Mouse (Mus musculus): Measurements from ENCODE around the gene Mafg. TPM values are rescaled to one million over a fixed set of nuclear protein-coding genes. Genes with fewer than 3 reads are reported as not detected.

The Mafg gene
- total RNA-seq, 4 experiments from 2014 or later = 49.5 to 63.3 (median 59.3) TPM

DNA sequence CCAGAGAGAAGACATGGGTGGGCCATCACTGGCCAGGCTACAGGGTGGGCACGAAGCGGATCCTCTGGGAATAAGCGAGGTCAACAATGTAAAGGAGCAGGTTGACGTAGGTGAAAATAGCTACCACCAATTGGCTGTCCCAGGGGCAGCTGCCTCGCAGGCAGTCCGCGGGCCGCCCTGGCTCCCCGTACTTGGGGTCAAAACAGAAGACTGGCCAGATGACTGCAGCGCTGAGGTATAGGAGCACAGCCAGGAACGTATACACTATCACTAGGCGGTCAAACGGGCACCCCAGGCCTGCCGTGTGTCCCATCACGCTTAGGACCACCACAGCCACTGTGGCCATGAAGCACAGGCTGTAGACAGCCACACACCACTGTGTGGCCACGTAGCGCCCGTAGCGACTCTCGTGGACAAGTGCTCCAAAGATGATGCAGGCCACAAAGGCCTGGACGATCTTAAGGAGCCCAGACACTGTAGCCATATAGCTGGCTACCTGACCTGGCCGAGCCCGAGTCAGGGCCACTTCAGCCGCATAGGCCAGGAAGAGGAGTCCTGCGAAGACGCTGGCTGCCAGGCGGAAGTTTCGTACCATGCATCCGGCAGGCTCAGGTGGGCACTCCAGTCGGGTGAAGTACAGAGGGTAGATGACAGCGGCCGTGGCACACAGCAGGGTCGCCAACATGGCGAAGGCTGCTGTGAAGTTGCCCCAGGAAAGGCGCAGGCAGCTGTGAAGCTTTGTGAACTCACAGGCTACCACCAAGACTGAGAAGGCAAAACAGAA lies 13.8 kb upstream of the Mafg start:
- DNase-seq (ENCODE audit: low spot score in 2 of 2) = no peak

DNA sequence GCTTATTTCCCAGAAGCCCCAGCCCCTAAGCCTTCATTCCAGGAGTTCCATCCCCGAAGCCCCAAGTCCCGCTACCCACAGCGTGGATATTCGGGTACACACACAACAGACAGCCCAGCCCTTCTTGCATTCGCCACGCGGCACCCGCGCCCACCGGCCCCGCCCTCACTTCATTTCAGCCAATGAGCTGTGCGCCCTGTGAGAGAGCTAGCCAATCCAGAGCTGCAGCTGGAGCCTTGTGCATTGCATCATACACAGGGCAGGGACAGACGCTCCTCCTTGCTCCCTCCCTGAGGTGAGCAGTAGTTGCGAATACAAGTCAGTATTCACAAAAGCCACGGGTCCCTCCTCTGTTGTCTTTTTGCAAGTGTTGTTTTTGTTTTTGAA lies 10.2 kb upstream of the Mafg start, which contains the start of gene Pycr1:
Pycr1 (minus strand) TSS at position 169 of the 387 bp plus-strand sequence.
- peak; percentile 91 for DNase-seq (ENCODE audit: low spot score in 2 of 2)

DNA sequence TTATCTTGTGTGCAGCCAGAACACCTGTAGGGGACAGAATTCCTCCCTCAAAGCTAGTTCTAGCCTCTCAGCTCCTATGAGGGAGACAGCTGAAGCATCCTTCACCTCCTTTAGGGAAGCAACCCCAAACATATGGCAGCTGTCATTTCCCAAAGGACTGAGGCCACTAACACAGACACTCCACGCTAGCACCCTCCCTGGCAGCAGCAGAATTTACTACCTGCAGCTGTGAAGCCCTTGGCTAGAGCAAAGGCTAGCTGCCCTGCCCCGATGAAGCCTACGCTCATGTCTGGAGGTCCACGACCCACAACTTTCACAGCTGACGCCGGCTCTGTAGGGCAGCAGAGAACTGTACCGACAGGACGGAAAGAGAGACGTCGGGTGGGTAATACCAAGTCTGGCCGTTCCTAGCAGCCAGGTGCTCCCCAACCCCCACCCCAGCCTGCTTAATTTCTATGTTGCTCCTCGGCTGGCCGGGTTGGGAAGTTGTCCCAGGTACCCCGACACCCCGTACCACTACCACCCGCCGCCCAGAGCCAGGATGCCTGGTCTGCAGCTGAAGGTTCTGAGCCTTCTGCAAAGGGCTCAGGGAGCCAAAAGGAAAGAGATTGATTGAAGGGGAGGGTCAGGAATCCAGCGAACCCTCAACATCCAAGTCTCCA lies 9.7 kb upstream of the Mafg start:
- DNase-seq (ENCODE audit: low spot score in 2 of 2) = no peak

DNA sequence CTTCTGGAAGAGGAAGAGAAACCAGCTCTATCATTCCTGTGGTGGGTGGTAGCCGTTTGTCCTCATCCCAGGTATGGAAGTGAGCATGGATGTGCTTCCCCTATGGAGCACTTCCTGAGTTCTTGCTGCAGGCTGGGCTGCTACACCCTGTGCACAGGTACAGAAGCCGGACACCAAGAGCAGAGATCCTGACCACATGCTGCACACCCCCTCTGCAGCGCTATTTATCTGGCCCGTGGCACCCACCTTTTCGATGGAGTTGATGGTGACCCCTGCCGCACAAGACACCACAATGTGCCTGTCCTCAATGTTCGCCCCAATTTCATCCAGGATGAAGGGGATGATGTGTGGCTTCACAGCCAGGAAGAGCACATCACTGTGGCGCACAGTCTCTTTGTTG lies 8.5 kb upstream of the Mafg start:
- no peak for DNase-seq (ENCODE audit: low spot score in 2 of 2)

DNA sequence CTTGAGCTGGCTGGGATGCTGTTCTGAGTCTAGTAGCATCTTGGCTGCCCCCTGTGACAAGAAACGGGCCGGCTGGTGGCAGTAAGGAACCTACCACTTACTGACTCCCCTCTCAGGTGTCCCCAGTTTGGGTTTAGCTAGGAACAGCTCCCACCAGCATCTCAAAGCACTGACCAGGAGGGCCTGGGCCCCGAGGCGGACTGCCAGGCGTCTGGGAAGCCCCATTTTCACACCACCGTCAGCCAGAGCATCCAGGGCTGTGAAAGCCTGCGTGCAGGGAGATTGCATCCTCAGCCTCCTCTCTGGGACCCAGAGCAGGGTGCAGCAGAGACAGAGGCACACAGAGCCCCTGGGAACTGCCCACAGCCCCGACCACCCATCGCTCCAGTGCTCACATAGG lies 7.9 kb upstream of the Mafg start:
- DNase-seq (ENCODE audit: low spot score in 2 of 2) = no peak

DNA sequence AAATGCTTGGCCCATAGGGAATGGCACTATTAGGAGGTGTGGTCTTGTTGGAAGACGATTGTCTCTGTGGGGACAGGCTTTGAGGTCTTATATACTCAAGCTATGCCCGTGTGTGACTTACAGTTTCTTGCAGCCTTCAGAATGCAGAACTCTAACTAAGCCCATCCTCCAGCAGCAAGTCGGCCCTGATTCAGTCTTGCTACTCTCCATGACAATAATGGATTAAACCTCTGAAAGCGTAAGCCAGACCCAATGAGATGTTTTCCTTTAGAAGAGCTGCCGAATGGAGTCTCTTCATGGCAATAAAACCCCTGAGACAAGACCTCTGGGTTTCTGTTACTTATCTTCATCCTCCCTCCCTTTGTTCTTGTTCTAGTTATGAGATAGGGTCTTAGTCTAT lies 1.4 kb upstream of the Mafg start:
- DNase-seq (ENCODE audit: low spot score in 2 of 2) = no peak

DNA sequence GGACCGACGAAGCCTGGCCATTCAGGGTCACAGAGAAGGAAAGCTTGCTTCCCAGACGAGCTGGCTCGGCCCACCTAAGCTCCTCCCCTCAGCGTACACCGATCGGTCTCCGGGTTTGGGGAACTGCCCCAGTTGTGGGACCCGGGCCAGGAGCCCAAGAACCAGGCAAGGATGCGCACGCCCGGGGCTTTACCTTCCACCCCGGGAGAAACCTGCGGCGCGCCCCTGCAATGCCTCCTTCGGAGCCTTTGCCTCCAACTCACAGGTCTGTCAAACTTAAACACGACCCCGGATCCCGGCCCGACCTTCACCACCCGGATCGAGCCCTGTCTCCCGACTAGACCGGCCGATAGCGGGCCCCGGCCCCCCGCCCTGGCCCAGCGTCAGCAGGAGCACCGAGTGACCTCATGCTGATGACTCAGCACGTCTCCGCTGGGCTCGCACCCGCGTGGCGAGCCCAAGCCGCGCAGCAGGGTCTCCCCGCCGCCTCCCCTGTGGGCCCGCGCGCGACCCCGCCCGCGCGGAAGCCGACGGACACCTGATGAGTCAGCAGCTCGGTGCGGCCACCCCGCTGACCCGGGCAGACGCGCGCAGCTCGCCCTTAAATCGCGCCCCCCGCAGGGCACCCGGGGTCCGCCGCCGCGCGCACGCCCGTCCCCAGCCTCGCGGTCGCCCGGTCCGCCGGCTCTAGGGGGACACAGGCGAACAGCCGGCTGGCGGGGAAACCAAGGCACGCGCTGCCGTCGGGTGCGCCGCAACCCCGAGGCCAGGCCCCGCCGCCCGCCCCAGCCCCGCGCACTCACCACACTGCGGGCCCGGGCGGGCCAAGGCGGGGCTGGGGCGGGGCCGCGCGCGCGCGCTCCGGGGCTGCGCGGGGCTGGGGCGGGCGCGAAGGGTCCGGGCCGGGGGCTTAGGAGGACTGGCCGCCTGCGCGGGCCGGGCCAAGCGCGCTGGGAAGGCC lies 561 bp downstream of the Mafg start:
- peak; percentile 67 to 78 for DNase-seq (ENCODE audit: low spot score in 2 of 2)

DNA sequence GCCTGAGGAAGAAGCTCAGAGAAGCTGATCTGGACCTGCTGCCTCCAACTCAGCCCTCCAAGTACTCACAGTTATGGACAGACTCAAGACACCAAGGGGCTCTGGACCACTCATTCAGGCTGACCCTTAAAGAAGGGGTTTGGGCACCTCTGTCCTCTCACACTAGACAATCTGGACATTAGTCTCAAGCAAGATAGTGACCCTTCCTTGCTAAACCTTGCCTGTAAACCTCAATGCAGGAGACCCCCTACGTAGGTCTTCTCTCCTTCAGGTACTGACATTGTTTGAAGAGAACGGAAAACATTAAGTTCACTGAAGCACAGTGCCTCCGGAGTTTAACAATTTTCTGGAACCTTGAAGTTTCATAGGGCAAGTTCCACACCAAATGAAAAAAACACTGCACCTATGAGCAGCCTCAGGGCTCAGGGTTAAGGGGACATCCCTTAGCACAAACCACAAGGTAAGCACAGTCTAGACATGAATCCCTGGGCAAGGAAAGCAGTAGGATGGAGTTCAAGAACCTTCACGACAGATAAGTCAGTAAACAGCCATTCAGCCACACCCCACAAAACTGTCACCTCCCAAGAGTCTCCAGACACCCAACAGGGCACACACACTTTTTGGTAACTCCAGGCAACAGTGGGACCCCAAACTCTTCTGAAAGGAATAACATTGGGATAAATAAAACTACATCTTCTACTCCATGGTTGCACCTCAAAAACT lies 1.5 kb downstream of the Mafg start:
- DNase-seq (ENCODE audit: low spot score in 2 of 2) = no peak

DNA sequence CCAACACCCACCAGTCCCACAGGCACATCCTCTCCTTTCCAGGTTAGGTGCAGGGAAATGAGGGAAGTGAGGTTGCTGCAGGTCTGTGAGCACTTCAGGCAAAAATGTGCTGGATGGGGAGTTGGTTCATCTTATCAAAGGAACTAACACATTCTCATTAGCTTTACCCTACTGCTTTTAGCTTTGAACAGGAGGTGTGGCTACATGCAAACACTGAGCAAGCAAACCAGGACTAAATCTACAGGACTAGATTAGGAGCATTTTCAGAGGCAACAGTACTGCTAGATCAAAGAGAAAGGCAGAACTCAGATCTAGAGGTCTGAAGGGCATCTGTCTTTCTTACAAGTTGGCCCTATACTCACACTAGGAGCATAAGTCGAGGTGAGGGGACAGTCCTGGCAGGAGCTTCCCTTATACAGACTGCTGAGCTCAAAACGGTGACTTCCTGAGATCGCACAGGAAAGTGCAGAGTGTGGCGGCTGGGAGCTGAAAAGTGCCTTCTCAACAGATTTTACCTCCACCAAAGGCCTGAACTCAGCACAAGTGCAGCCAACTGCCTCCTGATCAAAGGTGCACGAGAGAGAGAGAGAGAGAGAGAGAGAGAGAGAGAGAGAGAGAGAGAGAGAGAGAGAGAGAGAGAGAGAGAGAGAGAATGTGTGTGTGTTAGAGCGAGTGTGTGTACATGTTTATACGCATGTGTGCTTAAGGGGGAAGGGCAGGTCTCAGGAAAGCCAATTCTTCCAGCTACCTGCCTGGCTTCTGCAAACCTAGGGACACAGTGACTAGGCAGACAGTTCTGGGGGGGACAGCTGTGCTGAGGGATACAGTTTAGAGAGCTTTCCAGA lies 2.3 kb downstream of the Mafg start:
- DNase-seq (ENCODE audit: low spot score in 2 of 2) = no peak

DNA sequence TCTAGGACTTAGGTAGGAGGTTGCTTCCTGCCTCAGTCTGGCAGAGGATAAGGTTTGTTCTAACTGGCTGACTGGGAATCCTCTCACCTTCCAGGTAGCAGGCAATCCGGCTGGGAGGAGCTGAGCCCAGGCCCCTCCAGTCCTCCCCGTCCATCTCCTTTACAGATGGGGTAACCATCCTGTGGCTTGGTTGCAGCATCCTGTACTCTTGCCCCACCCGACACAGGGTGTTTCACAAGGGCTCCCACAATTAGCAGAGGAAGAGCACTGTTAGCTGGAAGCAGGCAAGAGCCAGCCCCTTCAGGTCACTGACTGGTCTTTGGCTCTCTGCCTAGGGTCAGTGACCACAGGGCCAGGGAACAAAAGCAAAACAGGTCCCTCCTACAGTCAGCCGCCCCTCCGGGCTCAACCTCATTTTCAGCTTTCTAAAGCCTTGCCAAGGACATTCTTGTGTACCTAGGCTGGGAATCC lies 3.0 kb downstream of the Mafg start:
- no peak for DNase-seq (ENCODE audit: low spot score in 2 of 2)

DNA sequence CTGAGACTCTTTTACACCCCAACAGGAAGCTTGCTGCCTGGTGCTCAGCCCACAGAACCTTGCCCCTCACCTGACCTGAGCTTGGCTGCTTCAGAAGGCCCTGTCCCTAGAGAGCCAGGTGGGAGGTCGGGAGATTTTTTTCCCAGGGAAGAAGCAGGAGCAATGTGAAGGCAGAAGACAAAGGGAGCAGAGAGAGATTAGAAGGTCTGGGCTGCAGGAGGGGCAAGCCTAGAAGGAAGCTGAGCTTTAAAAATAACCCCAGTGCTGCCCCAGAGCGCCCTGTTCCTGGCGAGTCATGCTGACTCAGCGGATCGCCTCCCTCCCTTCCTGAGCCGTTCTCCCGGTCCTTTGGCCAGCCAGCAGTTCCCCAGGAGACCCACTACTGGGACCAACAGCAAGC lies 3.5 kb downstream of the Mafg start:
- peak; percentile 57 to 71 for DNase-seq (ENCODE audit: low spot score in 2 of 2)

DNA sequence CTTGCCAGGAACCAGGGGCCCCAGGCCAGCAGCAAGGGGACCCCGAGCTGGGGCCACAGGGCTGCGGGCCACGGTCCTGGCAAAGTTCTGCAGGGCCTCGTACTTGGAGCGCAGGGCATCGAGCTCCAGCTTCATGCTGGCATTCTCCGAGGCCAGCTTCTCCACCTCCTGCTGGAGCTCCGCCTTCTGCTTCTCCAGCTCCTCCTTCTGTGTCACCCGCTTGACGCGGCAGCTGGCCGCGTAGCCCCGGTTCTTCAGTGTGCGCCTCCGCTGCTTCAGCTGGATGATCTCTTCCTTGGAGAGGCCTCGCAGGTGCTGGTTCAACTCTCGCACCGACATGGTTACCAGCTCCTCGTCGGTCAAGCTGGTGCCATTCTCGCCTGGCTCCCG lies 4.1 kb downstream of the Mafg start:
- DNase-seq (ENCODE audit: low spot score in 2 of 2) = peak in 1 of 2 experiments; percentile 54

DNA sequence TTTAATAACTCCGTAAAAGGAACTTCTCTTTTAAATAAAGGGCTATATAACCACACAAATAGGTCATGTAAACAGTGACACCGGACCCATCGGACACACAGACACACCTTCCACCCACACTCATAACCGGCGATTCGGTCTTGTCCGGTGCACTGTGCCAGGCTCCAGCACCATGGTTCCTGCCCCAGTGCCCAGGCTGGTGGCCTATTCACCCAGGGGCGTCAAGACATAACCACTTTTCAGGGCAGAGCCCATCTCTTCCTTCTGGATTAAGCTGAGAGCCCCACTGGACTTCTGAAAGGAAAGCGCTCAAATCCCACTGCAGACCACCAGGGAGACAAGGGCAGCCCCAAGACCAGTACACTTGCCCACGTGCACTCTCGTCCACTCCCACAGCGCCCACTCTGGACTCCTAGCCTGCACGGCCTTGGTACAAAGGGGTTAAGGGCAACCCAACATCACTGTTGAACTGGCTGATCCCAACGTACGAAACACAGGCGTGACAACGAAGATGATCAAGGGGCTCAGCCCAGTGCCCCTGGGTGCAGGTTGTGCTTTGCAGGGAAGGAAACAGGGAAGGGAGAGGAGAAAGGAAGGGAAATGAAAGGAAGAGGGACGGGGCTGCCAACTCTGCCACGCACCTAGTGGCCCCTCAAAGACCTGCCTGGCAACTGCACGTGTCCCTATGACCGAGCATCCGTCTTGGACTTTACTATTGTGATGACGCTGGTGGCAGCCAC lies 4.6 kb downstream of the Mafg start:
- no peak for DNase-seq (ENCODE audit: low spot score in 2 of 2)

DNA sequence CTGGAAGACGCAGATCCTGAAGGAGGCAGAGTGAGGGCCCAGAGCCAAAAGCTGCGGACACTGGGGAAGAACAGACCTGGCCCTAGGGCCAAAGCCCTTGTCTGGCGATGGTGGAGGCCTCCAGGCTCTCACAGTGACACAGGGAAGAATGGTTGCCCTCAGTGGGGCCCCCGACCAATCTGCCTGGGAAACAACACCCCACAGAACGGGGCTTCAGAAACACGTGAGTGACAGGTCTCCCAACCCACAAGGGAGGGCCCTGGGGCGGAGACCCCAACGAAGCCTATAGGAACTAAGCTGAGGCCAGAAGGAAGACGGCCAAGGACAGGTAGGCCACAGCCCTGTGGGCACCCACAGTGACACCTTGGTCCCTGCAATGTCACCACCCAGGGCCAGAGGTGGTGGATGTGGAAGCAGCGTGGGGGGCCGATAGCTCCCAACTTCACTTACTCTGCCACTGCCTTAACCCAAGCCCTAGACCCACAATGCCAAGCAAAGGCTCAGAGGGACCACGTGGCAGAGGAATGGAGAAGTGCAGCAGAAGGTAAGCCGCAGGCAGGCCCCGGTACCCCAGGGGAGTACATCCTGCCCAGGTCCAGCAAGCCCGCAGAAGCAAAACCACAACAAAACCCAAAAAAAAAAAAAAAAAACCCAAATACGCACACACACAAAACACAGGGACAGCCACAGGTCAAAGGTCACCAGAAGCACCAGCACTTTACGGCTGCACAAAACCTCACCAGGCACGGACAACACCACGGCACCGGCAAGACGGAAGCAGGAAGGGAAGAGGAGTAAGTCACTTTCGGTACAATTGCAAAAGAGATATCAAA lies 5.7 kb downstream of the Mafg start:
- DNase-seq (ENCODE audit: low spot score in 2 of 2) = no peak

DNA sequence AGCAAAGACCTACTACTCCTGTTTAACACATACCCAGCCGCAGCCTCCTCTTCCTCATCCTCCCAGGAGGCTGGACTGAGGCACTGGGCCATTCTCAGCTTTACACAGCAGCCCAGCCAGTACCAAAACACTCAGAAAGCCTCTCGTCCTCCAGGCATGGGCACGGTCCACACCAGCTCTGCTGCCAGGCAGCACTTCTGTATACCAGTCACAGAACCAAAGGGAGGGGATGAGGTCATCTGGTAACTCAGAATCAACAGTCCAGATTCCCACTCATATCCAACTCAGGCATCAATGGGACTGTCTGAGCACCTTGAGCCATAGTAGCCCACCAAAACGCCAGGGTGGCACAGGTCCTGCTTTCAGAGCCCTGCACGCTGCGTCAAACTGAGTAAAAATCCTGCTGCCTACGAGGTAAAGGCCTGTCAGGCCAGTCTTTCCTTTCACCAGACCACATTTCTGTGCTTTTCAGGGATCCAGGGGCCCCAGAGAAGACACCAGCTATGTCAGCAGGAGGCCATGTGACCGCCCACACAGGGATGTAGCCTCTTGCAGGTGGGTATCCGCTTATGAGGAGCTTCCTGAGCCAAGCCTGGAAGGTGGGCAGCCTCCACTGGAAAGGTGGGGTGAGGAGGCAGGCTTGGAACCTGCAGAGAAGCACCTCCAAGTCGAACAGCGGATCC lies 6.5 kb downstream of the Mafg start:
- DNase-seq (ENCODE audit: low spot score in 2 of 2) = no peak

DNA sequence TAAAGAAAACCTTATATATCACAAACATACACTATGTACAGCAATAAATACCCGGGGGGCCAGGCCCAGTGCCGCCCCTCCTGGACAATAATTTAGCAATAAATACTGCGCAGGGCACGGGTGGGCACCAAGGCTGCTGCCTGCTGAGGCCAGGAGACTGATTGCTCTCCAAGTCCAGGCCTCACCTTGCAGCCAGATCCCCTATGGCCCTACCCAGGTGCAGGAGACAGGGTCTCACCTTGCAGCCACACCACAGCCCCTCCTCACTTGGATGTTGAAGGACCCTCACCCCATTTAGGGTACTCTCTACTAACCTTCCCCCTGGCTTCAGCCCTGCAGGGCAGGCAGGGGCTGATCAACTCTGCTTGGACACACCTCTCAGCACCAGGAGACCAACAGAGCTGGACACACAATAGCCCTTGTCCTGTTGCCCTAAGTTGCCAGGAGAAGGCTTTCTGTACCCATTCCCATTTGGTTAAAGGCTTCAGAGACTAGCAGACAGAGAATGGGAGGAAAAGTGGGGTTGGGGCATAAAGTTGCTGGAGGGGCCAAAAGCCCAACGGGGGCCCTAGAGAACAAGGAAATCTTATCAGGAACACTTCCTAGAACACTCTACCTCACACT lies 8.1 kb downstream of the Mafg start, which contains the start of gene Sirt7:
Sirt7 (minus strand) TSS at position 89 of the 624 bp plus-strand sequence.
- DNase-seq (ENCODE audit: low spot score in 2 of 2) = no peak

DNA sequence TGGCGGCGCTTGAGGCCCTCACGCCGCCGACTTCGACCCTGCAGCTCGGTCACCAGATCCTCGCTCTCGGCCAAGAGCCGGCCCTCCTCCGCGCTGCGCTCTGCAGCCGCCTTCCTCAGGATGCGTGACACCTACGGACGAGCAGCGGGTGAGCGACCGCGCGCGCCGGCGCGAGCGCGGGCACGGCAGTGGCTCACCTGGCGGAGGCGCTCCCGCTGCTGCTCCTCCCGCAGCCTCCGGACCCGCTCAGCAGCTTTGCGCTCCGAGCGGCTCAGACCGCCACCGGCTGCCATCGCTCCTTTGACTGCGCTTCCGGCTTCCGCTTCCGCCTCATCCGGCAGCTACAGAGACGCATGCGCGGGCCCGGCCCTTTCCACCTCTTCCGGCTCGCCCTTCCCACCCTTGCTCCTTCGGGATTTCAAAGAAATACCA lies 8.7 kb downstream of the Mafg start:
- peak; percentile 66 to 81 for DNase-seq (ENCODE audit: low spot score in 2 of 2)
